Mouse (Mus musculus) megakaryocyte-erythroid progenitor cell, adult 5-6 weeks (primary cell): ENCODE measurements around the gene Cox7a2. TPM values are rescaled to one million over a fixed set of nuclear protein-coding genes. Genes with fewer than 3 reads are reported as not detected.

Experiments
- ATAC-seq: replicated peaks from 2 replicates; pipeline ENCODE4 v1.8.0; 2016; ENCODE audit warnings: mild to moderate bottlenecking, inconsistent platforms; ENCODE audit not compliant: severe bottlenecking, poor library complexity, low FRiP score, low TSS enrichment
- total RNA-seq, 2 experiments: library from RNA; stranded (forward) in 1 of 2; stranded (reverse) in 1 of 2; fragments of 200-1000, 215-1000 nt in 1 of 2; fragments of >200 nt in 1 of 2; fragmentation: Nextera tagmentation in 1 of 2; gene quantifications; 2 replicates each; pipeline ENCODE4 v1.2.3; 2014 to 2017

Gene Cox7a2
- total RNA-seq (2014; fragmentation: Nextera tagmentation) (589 and 667 TPM in 2 replicates), total RNA-seq (2017) (116 and 156 TPM in 2 replicates)

DNA sequence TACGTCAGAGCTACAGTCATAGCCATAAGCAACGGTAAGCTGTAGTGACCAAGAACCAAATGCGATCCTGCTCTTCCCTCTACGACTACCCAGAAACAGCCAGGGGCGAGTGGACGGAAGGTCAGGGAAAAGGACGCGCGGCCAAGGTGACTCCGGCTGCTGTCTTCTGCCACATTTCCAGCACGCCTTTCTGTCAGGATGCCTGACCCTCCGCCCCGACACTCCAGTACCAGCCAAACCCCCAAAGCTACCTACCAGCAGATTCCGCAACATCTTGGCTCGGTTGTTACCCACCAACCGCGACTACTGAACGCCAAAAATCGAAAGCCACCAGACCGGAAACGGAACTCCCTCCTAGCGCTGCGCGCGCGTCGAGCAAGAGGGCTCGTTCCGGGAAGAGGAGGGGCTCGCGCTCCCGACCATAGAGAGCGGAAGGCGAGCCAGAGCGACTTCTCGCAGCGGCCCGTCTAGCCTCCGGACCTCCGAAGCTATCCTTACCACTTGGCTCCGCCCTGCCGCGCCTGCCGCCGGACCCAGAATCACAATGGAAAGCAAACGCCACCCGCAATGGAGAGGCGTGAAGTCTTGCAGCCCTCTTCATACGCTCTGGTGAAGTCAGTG is at the start of gene Cox7a2:
Gene Cox7a2 (minus strand): TSS at position 494 of the 621 bp plus-strand sequence.
- ATAC-seq, result peak; percentile 99

DNA sequence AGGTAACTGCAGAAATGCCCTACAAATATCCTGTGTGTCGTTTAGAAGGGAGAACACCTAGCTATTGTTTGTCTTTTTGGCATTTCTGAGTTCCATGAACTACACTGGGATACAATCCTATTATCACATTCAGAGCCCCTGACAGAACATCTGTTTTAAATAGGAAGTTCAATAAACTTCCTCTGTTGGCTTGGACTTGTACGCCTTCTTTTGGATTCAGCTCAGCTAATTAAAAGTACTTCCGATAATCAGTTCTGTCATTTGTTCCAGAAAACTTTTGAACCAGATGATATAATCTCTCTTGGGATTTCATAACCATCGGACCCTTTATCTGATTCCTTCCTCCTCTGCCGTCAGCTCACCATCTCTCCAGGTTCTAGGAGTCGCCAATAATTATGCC is 49.7 kb upstream of the Cox7a2 start:
- no peak for ATAC-seq

DNA sequence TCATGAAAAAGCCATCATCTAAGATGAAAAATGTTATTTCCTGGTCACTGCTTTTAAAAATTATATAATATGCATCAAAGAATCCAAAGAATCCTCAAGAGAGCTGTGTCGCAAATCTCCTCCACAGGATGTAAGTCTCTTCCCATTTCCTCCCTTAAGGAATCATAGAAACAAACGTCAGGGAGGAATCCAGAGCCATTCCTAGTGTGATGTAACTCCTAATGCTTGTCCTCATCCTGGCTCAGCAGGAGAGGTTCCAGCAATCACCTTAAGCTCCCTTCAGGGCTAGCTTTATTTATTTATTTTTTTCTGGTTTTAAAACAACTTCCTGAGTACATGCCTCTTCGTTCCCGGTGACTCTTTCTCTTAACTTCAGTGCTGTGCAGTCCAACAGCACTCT is 47.5 kb upstream of the Cox7a2 start:
- no peak for ATAC-seq

DNA sequence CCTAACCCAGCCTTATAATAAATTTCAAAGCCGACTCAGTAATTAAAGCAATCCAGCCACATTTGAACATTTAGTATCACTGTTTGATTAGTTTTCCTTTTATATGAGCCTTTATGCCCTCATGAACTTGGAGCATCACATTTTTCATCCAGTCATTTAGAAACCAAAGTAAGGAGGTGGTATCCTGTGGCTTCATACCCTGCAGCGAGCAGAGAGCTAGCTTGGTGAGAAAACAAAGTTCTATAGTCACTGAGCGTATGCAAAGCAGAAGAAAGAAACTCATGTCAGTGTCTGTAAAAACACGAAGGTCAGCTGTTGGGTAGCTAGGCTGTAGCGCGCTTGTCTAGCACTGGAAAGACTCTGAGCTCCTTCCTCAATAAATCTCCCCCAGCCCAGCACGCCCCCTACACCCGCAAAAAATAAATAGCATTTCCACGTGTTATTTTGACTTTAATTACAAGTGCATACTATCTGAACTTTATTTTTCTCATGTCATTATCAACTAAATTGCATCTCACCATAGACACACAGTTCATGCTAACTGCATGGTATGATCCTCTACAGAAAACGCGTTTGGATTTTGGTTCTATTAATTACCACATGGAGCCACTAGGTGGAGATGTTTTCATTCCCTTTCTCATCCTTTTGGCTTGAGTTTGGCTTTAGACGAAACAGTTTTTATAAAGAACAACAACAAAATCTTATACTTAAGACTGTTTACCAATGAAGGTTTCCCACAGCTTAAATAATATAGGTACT is 46.8 kb upstream of the Cox7a2 start:
- no peak for ATAC-seq

DNA sequence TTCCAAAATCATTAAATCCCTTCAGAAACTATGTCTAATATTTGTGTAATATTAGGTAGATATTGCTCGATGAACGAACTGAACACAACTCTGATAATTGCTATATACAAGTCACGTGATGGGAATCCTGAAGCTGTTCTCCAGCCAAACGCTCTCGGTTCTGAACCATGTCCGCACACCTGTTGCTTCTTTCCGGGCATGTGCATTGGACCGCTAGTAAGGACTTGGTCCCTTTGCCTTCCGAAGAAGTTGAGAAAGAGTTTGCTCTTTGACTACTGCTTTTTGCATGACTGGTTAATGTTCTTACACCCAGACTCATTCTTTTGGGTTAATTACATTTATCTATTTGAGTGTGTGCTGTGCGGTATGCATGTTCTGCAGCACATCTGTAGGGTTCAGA is 45.7 kb upstream of the Cox7a2 start:
- ATAC-seq, result no peak

DNA sequence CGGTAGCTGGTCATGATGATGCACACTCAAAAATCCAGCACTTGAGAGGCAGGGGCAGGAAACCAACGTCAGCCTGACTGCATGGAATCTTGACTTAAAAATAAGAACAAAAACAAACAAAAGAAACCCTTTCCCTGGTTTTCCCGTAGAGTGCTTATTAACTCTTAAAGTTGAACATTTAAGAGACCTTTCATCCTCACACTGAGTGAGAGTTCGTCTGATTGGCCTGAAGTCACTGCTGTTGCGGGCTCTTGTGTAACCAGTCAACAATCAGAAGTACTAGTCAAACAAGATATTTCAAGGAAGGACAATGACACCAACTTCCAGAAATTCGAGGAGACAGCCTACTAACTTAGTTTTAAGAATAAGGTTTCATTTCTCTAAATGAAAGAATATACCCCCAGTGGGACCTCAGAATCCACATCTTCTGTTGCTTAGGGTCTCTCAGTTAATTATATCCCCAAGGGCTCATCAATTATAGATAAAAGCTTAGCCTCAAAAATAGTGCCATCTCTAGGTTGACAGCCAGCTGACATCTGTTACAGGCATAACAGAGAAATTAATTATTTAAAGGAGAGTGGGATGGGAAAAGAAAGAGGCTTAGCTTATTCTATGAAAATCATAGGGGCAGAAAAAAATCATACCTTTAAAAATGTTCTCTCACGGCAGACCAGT is 36.9 kb upstream of the Cox7a2 start:
- no peak for ATAC-seq

DNA sequence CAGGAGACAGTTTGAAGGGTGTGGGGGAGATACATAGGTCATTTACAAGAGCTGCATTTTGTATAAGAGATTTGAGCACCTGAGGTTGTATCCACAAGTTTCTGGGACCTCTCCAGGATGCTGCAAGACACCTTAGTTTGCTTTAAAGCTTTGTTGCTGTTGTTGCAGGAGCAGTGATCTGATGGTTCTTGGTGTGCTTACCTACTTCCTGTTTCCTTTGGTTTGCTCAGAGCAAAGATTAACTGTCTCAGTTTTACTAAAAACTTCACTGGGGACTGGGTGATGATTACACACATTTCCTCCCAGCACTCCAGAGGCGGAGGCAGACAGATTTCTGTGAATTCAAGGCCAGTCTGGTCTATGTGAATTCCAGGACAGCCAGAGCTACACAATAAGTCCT is 35.4 kb upstream of the Cox7a2 start:
- ATAC-seq, result no peak

DNA sequence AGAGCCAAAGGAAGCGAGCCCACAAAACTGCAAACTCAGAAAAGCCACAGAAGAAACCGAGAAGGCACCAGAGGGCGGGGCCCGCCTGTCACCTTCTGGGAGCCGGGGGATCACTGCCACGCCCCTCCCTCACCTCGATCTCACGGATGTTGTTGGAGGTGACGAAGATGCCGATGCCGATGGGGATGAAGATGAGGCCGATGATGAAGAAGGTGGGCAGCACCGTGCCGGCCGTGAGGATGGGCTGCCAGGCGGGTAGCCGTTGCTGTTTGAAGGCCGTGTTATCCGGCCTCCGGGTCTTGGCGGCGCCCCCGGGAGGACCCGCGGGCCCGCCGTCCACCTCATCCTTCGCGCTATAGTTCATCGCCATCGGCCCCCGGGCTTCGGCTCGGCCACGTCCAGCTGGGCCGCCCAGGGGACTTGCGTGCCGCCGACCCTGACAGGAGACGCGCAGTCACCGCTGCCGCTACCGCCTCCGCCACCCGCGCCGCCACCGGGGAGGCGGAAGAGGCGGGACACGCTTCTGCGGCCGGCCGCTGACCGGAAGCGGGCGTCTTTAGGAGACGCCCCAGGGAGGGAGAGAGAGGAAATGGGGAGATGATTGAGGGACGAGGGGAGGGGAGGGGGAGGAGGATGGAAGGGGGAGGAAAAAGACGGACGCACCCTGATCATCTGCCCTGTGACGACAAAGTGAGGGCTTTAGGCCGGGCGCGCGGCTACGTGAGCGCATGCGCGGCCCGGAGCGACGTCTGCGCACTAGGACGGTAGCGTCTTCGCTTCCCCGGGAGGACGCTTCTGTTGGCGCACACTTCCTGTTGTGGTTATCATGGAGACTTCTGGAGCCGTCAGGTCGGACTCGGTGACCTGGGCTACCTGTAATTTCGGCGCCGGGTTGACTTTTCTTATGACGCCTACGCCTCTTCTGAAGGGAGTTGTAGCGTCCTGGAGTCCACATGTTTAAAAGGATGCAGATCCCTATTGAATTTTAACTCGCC is 33.5 kb upstream of the Cox7a2 start, which contains the start of gene Tmem30a:
Gene Tmem30a (minus strand): TSS at position 667 of the 995 bp plus-strand sequence.
- peak; percentile 96 for ATAC-seq

DNA sequence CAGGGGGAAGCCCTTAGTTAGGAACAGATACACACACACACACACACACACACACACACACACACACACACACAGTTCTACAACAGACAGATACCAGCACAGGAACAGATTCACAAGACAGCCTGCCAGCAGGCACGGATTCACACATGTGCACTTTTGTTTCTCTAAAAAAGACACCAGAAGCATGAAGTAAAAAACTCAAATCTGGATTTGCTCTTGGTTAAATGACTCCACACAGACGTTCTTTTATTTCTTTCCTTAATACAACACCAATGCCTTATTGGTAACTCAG is 26.1 kb upstream of the Cox7a2 start:
- ATAC-seq, result no peak

DNA sequence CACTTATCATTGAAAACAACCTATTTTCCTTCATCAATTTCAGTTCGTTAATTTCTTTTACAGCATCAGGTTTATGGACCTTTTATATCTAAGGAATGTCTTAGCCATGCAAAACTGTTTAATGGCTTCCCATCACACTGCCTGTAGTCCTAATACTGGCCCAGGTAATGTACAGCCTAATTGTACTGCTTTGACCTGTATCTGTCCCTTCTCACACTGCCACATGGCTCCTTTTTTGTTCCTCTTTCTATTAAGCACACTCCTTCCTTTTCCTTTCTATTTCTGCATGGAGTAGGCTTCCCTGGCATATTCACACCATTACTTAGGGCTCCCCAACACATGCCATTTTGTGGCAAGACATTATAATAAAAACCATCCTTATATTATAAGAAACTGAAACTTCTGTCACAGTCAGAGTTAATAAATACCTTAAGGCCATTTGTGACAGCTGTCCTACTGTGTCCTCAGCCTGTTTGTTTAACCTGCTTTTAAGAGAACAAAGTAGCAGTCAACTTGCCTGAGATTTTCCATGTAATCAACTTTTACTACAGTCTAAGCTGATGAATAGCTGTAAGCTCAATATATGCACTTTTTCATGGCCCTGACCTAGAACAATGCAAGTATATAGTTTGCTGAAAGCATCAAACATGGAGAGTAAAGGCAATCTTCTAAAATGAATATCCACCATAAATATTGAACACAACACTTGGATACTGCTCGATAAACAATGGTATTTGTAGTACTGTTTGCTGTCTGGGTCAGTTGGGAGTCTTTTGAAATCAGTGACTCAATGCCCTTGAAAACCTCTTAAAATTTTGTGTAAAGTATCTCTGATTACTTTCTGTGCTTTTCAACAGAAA is 25.5 kb upstream of the Cox7a2 start:
- no peak for ATAC-seq

DNA sequence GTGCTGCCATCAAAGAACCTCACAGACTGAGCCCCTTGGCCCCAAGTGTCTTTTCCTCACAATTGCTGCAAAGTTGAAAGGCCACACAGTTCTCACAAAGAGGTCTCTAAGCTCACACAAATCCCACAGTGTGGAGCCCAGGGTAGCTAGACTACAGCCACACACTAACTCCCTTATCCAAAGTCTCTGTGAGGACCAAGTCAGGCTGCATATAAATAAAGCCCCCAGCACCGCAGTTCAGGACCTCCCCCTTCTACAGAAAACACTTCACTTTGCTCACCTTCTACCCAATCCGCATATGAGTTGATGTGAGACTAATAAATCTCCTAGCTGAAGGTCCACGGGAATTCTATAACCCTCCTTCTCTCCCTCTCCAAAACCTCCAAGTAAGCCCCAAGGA is 24.8 kb upstream of the Cox7a2 start:
- ATAC-seq, result no peak

DNA sequence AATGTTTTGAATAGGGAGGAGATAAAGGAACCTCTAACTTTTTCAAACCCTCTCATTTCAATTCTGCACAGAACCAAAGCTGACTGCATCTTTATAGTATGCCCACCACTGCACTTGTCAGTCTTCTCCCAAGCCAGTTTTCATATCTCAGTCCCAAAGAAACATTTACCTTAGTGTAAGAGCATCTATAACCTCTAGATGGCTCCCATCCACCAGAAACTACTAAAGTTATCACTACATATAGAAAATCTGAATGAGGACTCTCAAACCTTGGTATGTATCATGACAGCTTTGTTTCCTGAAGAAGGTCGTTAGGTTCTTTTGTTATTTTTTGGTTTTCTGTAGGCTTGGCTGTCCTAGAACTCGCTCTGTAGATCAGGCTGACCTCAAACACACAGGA is 19.7 kb upstream of the Cox7a2 start:
- peak; percentile 82 for ATAC-seq

DNA sequence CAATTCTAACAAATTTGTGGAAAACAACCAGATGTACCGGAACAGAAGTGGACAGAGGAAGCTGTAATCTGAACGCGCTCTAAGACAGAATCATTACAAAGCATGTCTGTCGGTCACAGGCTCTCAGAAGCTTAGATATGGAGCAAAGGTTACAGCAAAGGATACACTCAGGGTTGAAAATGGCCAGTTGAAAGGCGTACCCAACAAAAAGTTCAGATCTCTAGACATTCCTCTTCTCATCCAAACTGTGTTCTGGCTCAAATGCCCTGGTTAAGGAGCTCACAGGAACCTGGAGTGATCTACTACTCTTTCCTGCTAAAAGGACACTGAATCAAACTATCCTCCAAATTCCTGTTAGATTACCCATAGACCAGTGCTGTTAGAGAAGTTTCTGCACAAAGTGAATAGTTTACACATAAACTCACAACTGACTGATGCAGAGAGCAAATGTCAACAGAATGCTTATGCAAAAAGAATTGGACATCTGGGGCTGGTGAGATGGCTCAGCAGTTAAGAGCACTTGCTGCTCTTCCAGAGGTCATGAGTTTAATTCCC is 7.4 kb upstream of the Cox7a2 start:
- ATAC-seq, result no peak

DNA sequence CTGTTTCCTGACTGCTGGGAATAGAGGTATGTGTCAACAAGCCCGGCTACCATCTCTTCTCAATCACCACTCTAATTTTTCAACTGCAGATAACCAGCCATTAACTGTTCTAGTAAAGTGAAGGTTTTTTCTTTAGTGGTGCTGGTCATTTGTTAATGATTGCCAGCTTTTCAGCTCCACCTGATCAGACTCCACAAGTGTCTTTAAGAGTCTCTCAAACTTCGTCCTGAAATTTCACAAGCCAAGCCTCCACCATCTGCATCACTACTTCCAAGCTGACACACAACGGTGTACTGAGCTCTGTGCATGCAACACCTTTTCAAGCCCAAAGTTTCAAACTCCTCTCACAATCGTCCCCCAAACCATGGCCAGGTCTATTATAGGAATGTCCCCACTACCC is 5.7 kb upstream of the Cox7a2 start:
- ATAC-seq, result no peak

DNA sequence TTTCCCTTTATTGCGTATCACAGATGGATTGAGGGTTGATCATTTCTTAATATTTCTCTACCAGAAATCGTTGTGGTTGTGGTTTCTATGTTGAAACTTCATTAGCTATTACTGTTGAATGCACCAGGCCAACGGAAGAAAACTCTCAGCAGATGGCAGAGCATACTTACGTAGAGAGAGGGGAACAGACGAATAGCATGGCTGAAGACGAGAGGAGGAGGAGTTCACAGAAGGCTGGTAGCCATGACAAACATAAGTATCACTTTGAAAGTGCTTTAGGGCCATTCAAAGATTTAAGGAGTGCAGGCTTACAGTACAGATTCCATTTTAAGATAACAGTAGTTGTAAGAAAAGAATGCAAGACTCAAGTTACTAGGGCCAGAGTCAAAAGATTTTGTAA is 2.8 kb upstream of the Cox7a2 start:
- ATAC-seq, result no peak

DNA sequence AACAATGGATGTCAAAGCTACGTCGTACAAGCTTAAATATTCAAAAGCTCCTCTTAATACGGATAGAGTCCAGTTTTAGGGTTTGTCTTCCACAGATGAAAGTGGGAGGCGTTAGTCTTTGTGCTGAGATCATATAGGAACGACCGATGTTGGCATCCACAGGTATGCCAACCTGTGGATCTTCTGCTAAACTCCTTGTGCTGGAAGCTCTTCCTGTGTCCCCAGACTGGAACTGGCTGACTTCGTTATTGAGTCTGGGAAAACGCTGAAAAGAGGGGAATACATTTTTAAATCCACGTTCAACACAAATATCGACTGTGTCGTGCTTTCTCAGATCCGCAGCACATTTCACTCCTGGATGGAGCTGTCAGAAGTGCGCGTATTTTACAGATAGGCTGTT is 398 bp upstream of the Cox7a2 start:
- ATAC-seq, result peak; percentile 30

DNA sequence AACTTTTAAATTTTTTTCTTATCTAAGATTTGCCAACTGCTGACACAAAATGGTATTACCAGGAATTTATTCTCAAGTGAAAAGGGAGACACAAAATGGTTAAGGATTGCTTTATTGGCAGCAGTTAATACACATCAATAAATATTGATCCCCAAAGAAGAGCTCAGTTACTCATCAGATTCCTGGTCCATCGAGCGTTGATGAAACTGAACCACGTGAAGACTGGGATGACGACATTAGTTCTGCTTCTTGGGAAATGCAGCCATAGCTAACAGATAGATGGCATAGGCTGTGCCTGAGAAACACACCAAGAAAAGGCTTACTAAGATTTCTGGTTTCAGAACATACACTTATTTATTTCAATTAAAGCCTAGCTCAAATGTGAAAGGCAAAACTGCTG is 4.4 kb downstream of the Cox7a2 start:
- no peak for ATAC-seq

DNA sequence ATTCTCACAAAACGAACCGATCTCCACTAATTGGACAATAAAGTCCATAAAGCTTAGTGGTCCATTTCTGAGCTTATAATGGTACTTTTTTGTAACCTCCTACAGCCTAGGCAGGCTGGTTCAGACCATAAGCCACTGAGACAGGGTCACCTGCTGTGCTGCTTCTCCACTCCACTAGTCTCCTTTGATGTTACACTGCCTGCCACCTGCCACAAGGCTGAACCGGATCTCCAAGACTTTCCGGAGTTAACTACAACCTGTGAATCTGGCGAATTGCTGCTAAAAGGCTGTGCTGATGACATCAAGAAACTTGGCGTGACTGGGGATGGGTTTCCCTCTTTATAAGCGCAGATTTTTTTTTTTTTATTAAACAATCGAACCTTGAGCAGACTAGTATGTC is 7.8 kb downstream of the Cox7a2 start:
- no peak for ATAC-seq

DNA sequence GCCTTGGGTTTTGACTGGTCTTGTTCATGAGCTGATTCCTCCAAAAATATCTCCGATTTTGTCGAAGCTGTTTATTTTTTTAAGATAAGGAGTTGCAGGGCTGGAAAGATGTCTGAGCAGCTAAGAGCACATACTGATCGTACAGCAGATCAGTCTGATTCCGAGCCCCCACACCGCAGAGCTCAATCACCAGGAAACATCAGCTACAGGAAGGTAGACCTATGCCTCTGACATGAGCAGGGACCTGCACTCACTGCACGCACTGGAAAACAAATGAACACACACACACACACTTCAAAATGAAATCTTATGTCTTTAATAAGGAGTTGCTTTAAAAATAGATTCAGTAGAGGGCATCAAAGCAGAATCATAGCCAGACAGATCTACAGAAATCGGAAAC is 9.0 kb downstream of the Cox7a2 start:
- ATAC-seq, result no peak
